Mouse (Mus musculus): ENCODE results near the gene Gtf2ird1.

DNA sequence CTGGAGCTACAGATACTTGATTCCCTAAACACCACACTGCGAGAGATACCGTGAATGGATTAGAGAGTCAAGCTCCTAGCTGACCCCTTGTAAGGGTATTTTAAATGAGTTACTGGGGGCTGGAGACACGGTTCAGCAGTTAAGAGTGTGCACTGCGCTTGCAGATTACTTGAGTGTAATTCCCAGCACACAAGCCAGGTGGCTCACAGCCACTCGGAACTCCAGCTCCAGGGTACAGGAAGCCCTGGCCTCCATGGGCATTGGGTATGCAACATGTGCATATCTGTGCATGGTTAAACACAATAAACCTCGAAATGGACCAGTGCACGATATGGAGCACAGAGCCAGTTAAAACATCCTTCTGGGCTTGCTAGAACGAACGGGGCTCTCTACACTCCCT is 44.9 kb upstream of the Gtf2ird1 start:
- TF ChIP-seq CTCF (IDR thresholded peaks at IDR 0.05; ENCODE audit: low read depth, low read length) = no peak
- TF ChIP-seq POLR2A (IDR thresholded peaks at IDR 0.05; ENCODE audit: borderline replicate concordance, low read depth, low read length) = no peak

Measured in bone marrow macrophage, adult 2 months (primary cell).